Mouse (Mus musculus): ENCODE measurements at regions not wholly inside any gene's neighbourhood (a gene's known extent, or its start where the extent isn't known, plus 50 kb on each side); places are given as distances from the start of the nearest gene placed in this dataset.

DNA sequence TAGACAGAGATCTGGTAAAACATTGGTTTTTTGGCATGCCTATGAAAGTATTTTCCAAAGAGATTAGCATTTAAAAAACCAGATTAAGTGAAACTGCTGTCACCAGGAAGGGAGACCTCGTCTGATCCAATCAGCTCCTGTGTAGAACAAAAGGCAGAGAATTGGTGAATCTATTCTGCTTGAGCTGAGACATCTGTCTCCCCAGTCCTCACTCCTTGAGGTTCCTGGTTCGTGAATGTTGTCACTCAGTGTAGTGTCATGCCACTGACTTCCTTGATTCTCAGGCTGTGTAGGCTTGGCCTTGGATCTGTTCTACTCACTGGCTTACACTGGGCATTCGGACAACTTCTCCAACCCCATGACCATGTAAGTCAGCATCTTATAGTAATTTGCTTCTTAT, 105.9 kb upstream of the Cxxc4 start:
- DNase-seq (ENCODE audit: low read depth), result peak; percentile 61
- TF ChIP-seq POLR2A (IDR thresholded peaks at IDR 0.05; ENCODE audit: borderline replicate concordance, extremely low read depth, insufficient read depth, insufficient read length, poor library complexity, severe bottlenecking) (no peak), CTCF (IDR thresholded peaks at IDR 0.05; ENCODE audit: borderline replicate concordance, extremely low read depth, insufficient read depth, insufficient read length) (no peak)

DNA sequence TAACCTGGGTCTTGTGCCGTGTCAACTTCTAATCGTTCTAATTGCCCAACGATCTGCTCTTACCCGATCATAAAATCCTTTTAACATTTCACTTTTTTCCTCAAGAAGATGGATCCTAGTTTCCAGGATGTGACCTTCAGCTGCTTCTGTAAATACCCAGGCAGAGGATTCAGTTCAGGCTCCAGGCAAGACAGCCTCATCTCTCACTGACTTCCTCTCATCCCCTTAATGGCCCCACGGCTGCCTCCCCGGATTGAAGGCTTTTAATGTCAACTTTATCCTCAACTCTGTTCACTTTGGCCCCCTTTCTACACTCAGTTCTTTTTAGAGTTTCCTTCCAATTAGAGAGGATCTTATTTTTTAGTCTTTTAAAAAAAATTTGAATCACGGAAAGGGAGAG, 91.0 kb upstream of the Cxxc4 start:
- no peak for TF ChIP-seq POLR2A (IDR thresholded peaks at IDR 0.05; ENCODE audit: borderline replicate concordance, extremely low read depth, insufficient read depth, insufficient read length, poor library complexity, severe bottlenecking)
- no peak for TF ChIP-seq CTCF (IDR thresholded peaks at IDR 0.05; ENCODE audit: borderline replicate concordance, extremely low read depth, insufficient read depth, insufficient read length)
- peak; percentile 40 for DNase-seq (ENCODE audit: low read depth)

DNA sequence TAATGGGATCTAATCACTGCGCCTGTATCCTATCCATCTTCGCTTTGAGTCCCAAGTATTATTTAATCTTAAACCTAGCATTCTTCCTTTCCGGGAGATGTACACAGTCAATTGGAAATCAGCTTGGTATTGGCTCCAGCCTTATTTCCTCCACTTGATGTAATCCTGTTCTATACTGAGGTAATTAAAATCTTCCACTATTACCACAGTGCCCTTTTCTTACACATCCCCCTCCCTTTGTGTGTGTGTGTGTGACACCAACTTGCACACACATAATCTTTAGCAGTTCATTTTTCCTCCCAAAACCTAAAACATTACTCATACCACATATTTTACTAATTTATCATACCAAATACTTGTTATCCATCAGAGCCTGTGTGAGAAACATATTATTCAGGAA, 90.3 kb upstream of the Cxxc4 start:
- peak; percentile 41 for DNase-seq (ENCODE audit: low read depth)
- no peak for TF ChIP-seq CTCF (IDR thresholded peaks at IDR 0.05; ENCODE audit: borderline replicate concordance, extremely low read depth, insufficient read depth, insufficient read length)
- TF ChIP-seq POLR2A (IDR thresholded peaks at IDR 0.05; ENCODE audit: borderline replicate concordance, extremely low read depth, insufficient read depth, insufficient read length, poor library complexity, severe bottlenecking), result no peak

DNA sequence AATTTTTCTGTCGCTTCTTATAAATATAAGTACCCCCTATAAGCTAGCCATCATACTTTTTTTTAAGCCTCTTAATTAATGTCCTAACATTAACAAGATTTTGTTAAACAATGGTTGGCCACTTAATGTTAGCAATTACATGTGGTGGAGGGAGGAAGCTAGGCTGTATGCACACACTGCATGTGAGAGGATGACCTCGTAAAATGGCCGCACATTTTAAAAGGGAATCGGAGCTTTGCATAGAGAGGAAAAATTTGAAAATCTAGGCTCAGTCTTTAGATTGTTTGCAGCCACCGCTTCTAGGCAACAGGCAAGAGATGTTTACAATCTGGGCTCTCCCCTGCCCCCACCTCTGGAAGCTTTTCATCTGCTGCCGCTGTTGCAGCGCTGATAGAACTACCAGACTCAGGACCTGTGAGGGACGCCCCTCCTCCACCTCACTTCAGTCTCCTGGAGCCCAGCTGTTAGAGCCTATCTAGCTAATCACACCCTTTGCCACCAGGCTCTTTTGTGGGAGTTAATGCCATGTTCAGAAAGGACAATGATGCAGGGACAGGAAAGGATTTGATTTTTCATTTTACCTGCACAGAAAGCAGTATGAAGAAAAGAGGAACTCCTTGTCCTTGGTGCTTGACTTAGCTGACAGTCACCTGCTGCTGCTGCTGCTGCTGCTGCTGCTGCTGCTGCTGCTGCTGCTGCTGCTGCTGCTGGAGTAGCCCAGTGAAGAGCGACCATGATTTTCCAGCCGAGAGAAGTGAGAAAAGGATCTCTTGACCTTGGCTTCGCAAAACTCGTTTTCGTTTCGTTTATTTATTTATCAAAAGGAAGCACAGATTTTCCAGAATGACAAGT, 89.7 kb upstream of the Cxxc4 start:
- peak; percentile 93 for DNase-seq (ENCODE audit: low read depth)
- TF ChIP-seq CTCF (IDR thresholded peaks at IDR 0.05; ENCODE audit: borderline replicate concordance, extremely low read depth, insufficient read depth, insufficient read length), result no peak
- TF ChIP-seq POLR2A (IDR thresholded peaks at IDR 0.05; ENCODE audit: borderline replicate concordance, extremely low read depth, insufficient read depth, insufficient read length, poor library complexity, severe bottlenecking), result no peak

DNA sequence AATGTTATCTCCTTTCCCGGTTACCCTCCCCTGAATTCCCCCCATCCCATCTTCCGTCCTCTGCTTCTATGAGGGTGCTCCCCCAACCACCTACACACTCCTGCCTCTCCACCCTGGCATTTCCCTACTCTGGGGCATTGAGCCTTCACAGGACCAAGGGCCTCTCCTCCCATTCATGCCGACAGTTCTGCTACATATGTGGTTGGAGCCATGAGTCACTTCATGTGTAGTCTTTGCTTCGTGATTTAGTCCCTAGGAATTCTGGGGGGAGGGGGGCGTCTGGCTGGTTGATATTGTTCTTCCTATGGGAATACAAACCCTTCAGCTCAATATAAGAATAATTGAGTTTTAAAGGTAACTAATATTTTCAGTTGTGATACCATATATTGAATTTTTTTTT, 74.0 kb upstream of the Cxxc4 start:
- TF ChIP-seq POLR2A (IDR thresholded peaks at IDR 0.05; ENCODE audit: borderline replicate concordance, extremely low read depth, insufficient read depth, insufficient read length, poor library complexity, severe bottlenecking) (no peak), CTCF (IDR thresholded peaks at IDR 0.05; ENCODE audit: borderline replicate concordance, extremely low read depth, insufficient read depth, insufficient read length) (no peak)
- no peak for DNase-seq (ENCODE audit: low read depth)

DNA sequence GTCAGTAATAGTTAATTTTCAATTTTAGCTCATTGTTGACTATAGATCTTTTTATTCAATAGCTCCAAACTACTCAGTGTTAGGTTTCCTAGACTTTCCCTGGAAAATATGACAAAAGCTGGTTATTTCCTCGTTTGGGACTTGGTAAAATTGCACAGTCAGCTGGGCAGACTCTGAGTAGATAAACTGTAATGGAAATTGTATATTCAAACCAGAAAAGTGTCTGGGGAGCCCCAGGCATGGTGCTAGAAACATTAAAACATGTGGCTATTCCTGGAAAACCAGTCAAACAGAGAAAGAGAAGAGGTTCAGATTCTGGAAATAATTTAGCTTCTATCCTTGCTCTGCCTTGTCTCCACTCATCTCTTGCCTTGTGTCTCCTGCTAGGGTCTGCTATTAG, 66.4 kb upstream of the Cxxc4 start:
- TF ChIP-seq POLR2A (IDR thresholded peaks at IDR 0.05; ENCODE audit: borderline replicate concordance, extremely low read depth, insufficient read depth, insufficient read length, poor library complexity, severe bottlenecking) (no peak), CTCF (IDR thresholded peaks at IDR 0.05; ENCODE audit: borderline replicate concordance, extremely low read depth, insufficient read depth, insufficient read length) (no peak)
- no peak for DNase-seq (ENCODE audit: low read depth)

DNA sequence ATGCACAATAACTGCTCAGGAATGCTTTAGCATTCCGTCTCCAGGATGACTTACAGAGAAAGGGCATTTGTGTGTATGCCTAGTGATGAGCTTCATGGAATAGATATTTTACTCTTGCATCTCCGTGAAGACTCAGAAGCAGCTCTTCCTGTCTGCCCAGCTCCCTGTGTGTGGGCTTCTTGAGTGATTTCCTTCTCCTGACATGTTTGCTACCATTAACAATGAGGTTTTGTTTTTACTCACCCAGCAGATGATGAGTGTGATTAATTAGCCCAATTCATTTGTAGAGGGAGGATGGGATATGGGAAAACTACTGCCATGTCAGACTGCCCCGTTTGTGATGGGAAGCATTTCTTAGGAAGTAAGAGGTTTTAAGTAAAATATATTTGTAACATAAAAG, 63.9 kb upstream of the Cxxc4 start:
- peak; percentile 42 for DNase-seq (ENCODE audit: low read depth)
- TF ChIP-seq POLR2A (IDR thresholded peaks at IDR 0.05; ENCODE audit: borderline replicate concordance, extremely low read depth, insufficient read depth, insufficient read length, poor library complexity, severe bottlenecking), result no peak
- TF ChIP-seq CTCF (IDR thresholded peaks at IDR 0.05; ENCODE audit: borderline replicate concordance, extremely low read depth, insufficient read depth, insufficient read length), result no peak

DNA sequence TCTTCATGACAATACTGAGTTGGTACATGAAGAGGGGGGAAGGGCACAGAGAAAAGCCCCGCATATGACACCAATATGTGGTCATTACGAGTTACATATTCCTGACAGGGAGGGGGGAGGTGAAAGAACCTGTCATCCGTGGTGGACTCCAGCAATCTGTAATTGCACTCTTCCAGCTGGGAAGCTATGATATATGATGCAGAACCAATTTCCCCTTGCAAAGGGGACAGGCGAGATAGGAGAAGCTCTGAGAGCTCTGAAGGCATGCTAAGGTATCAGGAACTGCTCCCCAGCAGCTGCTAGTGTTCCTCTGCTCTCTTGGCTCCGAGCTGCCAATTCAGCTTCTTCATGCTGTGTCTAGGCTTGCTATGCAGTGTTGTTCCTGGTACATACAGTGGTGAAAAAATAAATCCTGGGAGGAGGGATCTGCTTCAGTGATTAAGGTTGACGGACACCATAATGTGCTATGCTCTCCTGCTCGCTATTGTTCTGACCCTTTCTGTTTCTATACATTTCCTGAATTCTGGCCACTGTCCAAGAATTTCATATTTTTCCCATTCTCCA, 57.7 kb upstream of the Cxxc4 start:
- DNase-seq (ENCODE audit: low read depth), result peak; percentile 32
- no peak for TF ChIP-seq CTCF (IDR thresholded peaks at IDR 0.05; ENCODE audit: borderline replicate concordance, extremely low read depth, insufficient read depth, insufficient read length)
- TF ChIP-seq POLR2A (IDR thresholded peaks at IDR 0.05; ENCODE audit: borderline replicate concordance, extremely low read depth, insufficient read depth, insufficient read length, poor library complexity, severe bottlenecking), result no peak

DNA sequence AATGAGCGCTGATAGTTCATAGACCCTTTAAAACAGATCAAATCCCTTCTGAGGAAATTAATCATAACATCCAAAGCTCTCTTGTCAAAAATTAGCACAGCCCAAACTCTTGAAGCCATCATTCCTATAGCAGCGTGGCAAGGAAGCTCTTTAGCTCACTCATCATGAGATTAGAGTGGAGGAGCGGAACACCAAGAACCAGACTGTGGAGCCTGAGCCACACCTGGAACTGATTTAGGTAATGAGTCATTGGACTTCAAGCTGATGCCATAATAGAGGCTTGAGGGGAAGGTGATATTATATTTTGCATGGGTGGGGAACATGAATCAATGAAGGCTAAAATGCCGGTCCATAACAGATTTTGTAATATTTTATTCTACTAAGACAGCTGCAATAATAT, 52.2 kb upstream of the Cxxc4 start:
- TF ChIP-seq CTCF (IDR thresholded peaks at IDR 0.05; ENCODE audit: borderline replicate concordance, extremely low read depth, insufficient read depth, insufficient read length) (no peak), POLR2A (IDR thresholded peaks at IDR 0.05; ENCODE audit: borderline replicate concordance, extremely low read depth, insufficient read depth, insufficient read length, poor library complexity, severe bottlenecking) (no peak)
- no peak for DNase-seq (ENCODE audit: low read depth)

All from brain, embryonic 14.5 days (tissue).